Mouse (Mus musculus) liver, postnatal 0 days (tissue): ENCODE results near the gene Macrod2.

Source experiments
- CTCF ChIP-seq: sonication (generic); IDR thresholded peaks from 2 replicates; pipeline ENCODE4 v1.5.1; 2016; ENCODE audit warnings: antibody characterized with exemption, low read depth
- EP300 ChIP-seq: IDR thresholded peaks from 2 replicates; pipeline ENCODE4 v1.6.1; 2016; ENCODE audit warnings: antibody characterized with exemption, low read depth, mild to moderate bottlenecking

DNA sequence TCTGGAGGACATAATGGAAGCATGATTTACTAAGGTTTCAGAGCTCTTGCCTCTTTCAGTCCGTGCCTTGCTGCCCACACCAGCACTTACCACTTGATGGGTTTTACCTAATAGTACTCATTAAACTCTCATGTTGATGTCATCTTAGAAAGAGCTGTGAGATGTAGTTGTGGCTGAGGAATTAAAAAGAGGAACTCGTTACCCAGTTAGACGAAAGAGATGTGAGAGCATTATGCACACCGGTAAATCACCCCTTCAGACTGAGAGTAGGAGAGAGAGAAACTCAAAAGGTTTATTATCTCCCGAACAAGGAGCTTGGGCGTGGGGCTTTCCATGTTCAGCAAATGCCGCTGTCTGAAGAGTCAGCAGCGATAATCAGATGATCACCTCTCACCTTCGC, 458.4 kb downstream of the Macrod2 start:
- TF ChIP-seq CTCF, result no peak
- no peak for TF ChIP-seq EP300
